Mouse (Mus musculus) lung, embryonic 16.5 days (tissue): ENCODE measurements around the gene Tnp2. TPM values are rescaled to one million over a fixed set of nuclear protein-coding genes. Genes with fewer than 3 reads are reported as not detected.

ENCODE experiments used
- ATAC-seq: fragments of 200-750 bp; cut with Nextera tagmentation; 2 replicates; pipeline ENCODE4 v1.8.0; 2017; ENCODE audit warnings: low read depth, mild to moderate bottlenecking, moderate library complexity
- H3K27ac ChIP-seq: fragments of 300-500 bp; sonication (generic); 2 replicates; pipeline ENCODE4 v1.5.1; 2014; ENCODE audit warnings: mild to moderate bottlenecking, control low read depth, low read length
- H3K27me3 ChIP-seq: fragments of 300-500 bp; sonication (generic); 2 replicates; pipeline ENCODE4 v1.6.1; 2014; ENCODE audit warnings: low read depth, low read length, mixed read lengths; ENCODE audit not compliant: control insufficient read depth, insufficient read depth
- H3K36me3 ChIP-seq: fragments of 300-500 bp; sonication (generic); 2 replicates; pipeline ENCODE4 v1.6.1; 2014; ENCODE audit warnings: low read length; ENCODE audit not compliant: control insufficient read depth, insufficient read depth
- H3K4me1 ChIP-seq: fragments of 300-500 bp; sonication (generic); replicated peaks from 2 replicates; pipeline ENCODE4 v1.6.1; 2014; ENCODE audit warnings: low read length, mixed read lengths; ENCODE audit not compliant: control insufficient read depth, insufficient read depth
- H3K4me2 ChIP-seq: fragments of 300-500 bp; sonication (generic); 2 replicates; pipeline ENCODE4 v1.6.1; 2014; ENCODE audit warnings: low read depth, low read length, control low read depth
- H3K4me3 ChIP-seq: fragments of 300-500 bp; sonication (generic); 2 replicates; pipeline ENCODE4 v1.5.1; 2014; ENCODE audit warnings: mild to moderate bottlenecking, low read length, control low read depth
- H3K9ac ChIP-seq: fragments of 300-500 bp; sonication (generic); 2 replicates; pipeline ENCODE4 v1.6.1; 2014; ENCODE audit warnings: low read length, control low read depth
- H3K9me3 ChIP-seq: fragments of 300-500 bp; sonication (generic); 2 replicates; pipeline ENCODE4 v1.6.1; 2016; ENCODE audit warnings: low read length; ENCODE audit not compliant: control insufficient read depth
- WGBS: fragments of 180-500 bp; shearing (Covaris S2); extraction: QIAGEN DNeasy Blood & Tissue Kit; methylation state at CpG from one replicate; pipeline ENCODE4 v1.1.7; 2014; 5-methylcytosine and 5-hydroxymethylcytosine counted together
- polyA plus RNA-seq: library from polyadenylated mRNA; unstranded; fragments of >200 nt; fragmentation: Nextera tagmentation; extraction: Ambion mirVana; gene quantifications from 2 replicates; pipeline ENCODE4 v1.2.1, GENCODE M21; 2015

Tnp2 gene
- polyA plus RNA-seq, 1 experiment from 2014 or later, result not detected

DNA sequence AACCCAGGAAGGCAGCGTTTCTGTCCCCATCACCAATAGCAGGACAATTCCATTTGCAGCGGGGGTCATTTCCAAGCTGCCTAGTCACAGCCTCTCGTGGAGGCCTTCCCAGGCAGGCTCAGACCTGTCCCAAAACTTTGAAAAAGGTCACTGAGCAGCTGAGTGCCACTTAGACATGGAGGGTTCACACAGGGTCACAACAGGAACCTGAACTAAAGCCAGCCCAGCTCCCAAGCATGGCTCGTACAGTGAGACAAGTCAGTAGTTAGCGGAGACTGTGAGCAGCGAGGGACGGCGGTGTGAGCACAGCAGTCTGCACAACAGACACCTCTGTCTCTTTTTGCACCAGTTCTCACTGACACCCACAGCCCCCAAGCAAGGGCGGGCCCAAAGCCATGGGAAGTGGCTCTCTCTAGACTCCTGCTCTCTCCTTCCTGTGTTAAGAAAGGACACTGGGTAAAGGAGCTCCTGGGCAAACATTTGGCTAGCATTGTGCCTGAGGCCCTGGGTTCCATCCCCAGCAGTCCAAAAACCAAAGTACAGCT lies 48.5 kb downstream of the Tnp2 start:
- WGBS, result 55% methylated on average over 9 of the region's 9 CpGs
- H3K9me3 ChIP-seq, result no peaks in the 10 kb centered on the region
- no peak overlapping the region for H3K27ac ChIP-seq
- H3K4me1 ChIP-seq, result peaks cover 44% of the 10 kb centered on the region
- no peaks in the 10 kb centered on the region for H3K36me3 ChIP-seq
- no peak overlapping the region for H3K4me2 ChIP-seq
- no peak for ATAC-seq
- H3K9ac ChIP-seq, result no peak overlapping the region
- no peak overlapping the region for H3K4me3 ChIP-seq
- H3K27me3 ChIP-seq, result no peaks in the 10 kb centered on the region

- Histone ChIP-seq H3K4me1 (peaks cover 44% of the 10 kb centered on the region), H3K27ac (no peak overlapping the region), H3K27me3 (no peaks in the 10 kb centered on the region), H3K36me3 (no peaks in the 10 kb centered on the region), H3K9ac (no peak overlapping the region), H3K4me3 (no peak overlapping the region), H3K4me2 (no peak overlapping the region), H3K9me3 (no peaks in the 10 kb centered on the region)
- WGBS, result 70% methylated on average over 3 of the region's 3 CpGs
- no peak for ATAC-seq
These were observed 49.6 kb downstream of the Tnp2 start for GRCm38 (mm10) chr16:10738866-10739265.

Other genes with a start within 250 kb of the Tnp2 start
- 9.7 and 16.2 TPM in 2 replicates for gene Dexi, start 245.6 kb downstream of the Tnp2 start, polyA plus RNA-seq
- gene Clec16a, start 243.3 kb downstream of the Tnp2 start, polyA plus RNA-seq, result 27.3 and 30.6 TPM in 2 replicates
- gene Socs1, start 3.1 kb downstream of the Tnp2 start, polyA plus RNA-seq, result 6.8 and 8.7 TPM in 2 replicates
- gene Prm3, start 2.3 kb upstream of the Tnp2 start, polyA plus RNA-seq, result not detected in 2 replicates
- not detected in 2 replicates for gene Prm2, start 7.5 kb upstream of the Tnp2 start, polyA plus RNA-seq
- gene Prm1, start 17.2 kb upstream of the Tnp2 start, polyA plus RNA-seq, result not detected in 2 replicates
- not detected in 2 replicates for gene Gm11172, start 24.3 kb upstream of the Tnp2 start, polyA plus RNA-seq
- gene Rmi2, start 46.4 kb upstream of the Tnp2 start, polyA plus RNA-seq, result 3.1 and 3.4 TPM in 2 replicates